Mouse (Mus musculus): ENCODE measurements at regions not wholly inside any gene's neighbourhood (a gene's known extent, or its start where the extent isn't known, plus 50 kb on each side); places are given as distances from the start of the nearest gene placed in this dataset.

GRCm38 (mm10) chr8:41771729-41772128, 354.9 kb upstream of the Frg1 start:
- DNase-seq (ENCODE audit: low spot score in 2 of 2) = no peak
- intact Hi-C loops (cut with DNase I) = no loop called here

GRCm38 (mm10) chr8:41753481-41753880, 336.6 kb upstream of the Frg1 start:
- intact Hi-C loops (cut with DNase I) = loop anchor here (1.0 to 10.0 kb wide), 2 partner anchors 40 to 231 kb away; no protein-coding TSS in a partner anchor
- DNase-seq (ENCODE audit: low spot score in 2 of 2) = peak; percentile 20 to 83

- peak in 1 of 2 experiments; percentile 70 for DNase-seq (ENCODE audit: low spot score in 2 of 2)
- intact Hi-C loops (cut with DNase I) = loop anchor here (1.0 to 10.0 kb wide), 2 partner anchors 39 to 232 kb away; no protein-coding TSS in a partner anchor
Observed at GRCm38 (mm10) chr8:41752641-41753040, 335.8 kb upstream of the Frg1 start.

- DNase-seq (ENCODE audit: low spot score in 2 of 2) = no peak
- intact Hi-C loops (cut with DNase I) = no loop called here
Observed at GRCm38 (mm10) chr8:41747024-41747423, 330.1 kb upstream of the Frg1 start.

- intact Hi-C loops (cut with DNase I) = no loop called here
- DNase-seq (ENCODE audit: low spot score in 2 of 2) = peak in 1 of 2 experiments; percentile 8
Observed at GRCm38 (mm10) chr8:41742796-41743670, 326.2 kb upstream of the Frg1 start.

- intact Hi-C loops (cut with DNase I) = no loop called here
- no peak for DNase-seq (ENCODE audit: low spot score in 2 of 2)
Observed at GRCm38 (mm10) chr8:41717002-41717401, 300.1 kb upstream of the Frg1 start.

GRCm38 (mm10) chr8:41713634-41714330, 296.9 kb upstream of the Frg1 start:
- DNase-seq (ENCODE audit: low spot score in 2 of 2) = peak; percentile 49 to 91
- intact Hi-C loops (cut with DNase I) = loop anchor here (1.0 kb wide), 1 partner anchor 40 kb away; no protein-coding TSS in a partner anchor

GRCm38 (mm10) chr8:41703927-41704924, 287.4 kb upstream of the Frg1 start:
- intact Hi-C loops (cut with DNase I) = no loop called here
- no peak for DNase-seq (ENCODE audit: low spot score in 2 of 2)
